Mouse (Mus musculus): ENCODE measurements around the gene Olfr1369-ps1.

DNA sequence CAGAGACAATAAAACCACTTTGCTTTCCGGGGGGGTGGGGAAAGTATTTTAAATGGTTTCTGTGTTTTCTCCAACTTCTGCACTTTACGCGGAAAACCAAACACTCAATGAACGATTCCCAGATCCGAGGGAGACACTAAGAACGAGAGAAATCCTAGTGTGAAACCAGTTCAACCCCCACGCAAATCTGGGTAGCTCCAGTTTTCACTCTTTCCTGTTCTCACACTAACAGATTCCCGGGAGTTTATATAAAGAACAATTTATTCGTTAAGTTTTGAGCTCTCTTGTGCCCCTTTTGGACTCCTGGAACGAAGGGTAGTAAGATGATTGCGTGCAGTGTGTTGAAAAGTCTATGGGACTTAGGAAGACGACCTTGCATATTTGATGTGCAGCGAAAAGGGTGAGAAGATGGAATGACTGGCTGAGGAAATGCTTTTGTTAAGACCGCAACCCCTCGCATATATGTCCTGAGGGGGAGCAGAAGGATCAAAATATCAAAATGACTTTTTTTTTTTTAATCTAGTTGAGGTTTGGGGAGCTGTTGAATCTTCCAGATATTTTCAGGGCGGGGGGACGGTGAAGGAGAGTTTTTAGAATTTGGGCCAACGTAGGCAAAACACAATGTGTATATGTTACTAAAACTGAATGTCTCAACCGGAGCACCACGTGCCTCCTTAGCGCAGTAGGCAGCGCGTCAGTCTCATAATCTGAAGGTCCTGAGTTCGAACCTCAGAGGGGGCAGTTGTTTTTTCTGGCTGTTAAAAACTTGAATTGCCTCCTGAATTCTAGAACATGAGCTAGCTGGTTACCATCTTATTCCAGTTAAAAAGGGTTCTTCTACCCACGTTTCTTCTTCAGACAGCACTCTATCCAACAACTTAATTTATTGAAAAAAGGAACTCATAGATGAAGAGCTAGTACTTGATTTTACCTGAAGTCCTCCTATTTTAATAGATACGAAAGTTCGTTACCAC, 55.9 kb downstream of the Olfr1369-ps1 start:
- TF ChIP-seq CTCF (IDR thresholded peaks at IDR 0.05; ENCODE audit: control insufficient read depth, insufficient read depth, insufficient replicate concordance, low read depth, low read length) = no peak
- no peak for TF ChIP-seq POLR2A (IDR thresholded peaks at IDR 0.05; ENCODE audit: control insufficient read depth, low read depth, low read length)

Measured in testis, adult 2 months (tissue).